Mouse (Mus musculus) intestine, embryonic 15.5 days (tissue): Measurements from ENCODE around the gene Chtf18. TPM values are rescaled to one million over a fixed set of nuclear protein-coding genes. Genes with fewer than 3 reads are reported as not detected.

Experiments
- ATAC-seq: fragments of 200-750 bp; cut with Nextera tagmentation; 2 replicates; pipeline ENCODE4 v1.8.0; 2017; ENCODE audit warnings: moderate TSS enrichment, moderate library complexity
- H3K27ac ChIP-seq: fragments of 300-500 bp; sonication (generic); 2 replicates; pipeline ENCODE4 v1.5.1; 2015; ENCODE audit warnings: mild to moderate bottlenecking, inconsistent platforms
- H3K27me3 ChIP-seq: fragments of 300-500 bp; sonication (generic); replicated peaks from 2 replicates; pipeline ENCODE4 v1.6.1; 2015; ENCODE audit warnings: inconsistent platforms
- H3K36me3 ChIP-seq: fragments of 300-500 bp; sonication (generic); 2 replicates; pipeline ENCODE4 v1.6.1; 2015; ENCODE audit warnings: inconsistent platforms
- H3K4me1 ChIP-seq: fragments of 300-500 bp; sonication (generic); replicated peaks from 2 replicates; pipeline ENCODE4 v1.6.1; 2015; ENCODE audit warnings: inconsistent platforms
- H3K4me2 ChIP-seq: fragments of 300-500 bp; sonication (generic); replicated peaks from 2 replicates; pipeline ENCODE4 v1.6.1; 2015; ENCODE audit warnings: mild to moderate bottlenecking, inconsistent platforms
- H3K4me3 ChIP-seq: fragments of 300-500 bp; sonication (generic); replicated peaks from 2 replicates; pipeline ENCODE4 v1.5.1; 2015; ENCODE audit warnings: inconsistent platforms
- H3K9ac ChIP-seq: fragments of 300-500 bp; sonication (generic); 2 replicates; pipeline ENCODE4 v1.6.1; 2015; ENCODE audit warnings: inconsistent platforms
- H3K9me3 ChIP-seq: fragments of 300-500 bp; sonication (generic); 2 replicates; pipeline ENCODE4 v1.6.1; 2016; ENCODE audit warnings: inconsistent platforms
- WGBS: fragments of 180-500 bp; shearing (Covaris S2); methylation state at CpG from one replicate; pipeline ENCODE4 v1.1.7; 2015; 5-methylcytosine and 5-hydroxymethylcytosine counted together
- polyA plus RNA-seq: library from polyadenylated mRNA; unstranded; fragments of >200 nt; fragmentation: Nextera tagmentation; extraction: Ambion mirVana; gene quantifications from 2 replicates; pipeline ENCODE4 v1.2.1, GENCODE M21; 2015

The Chtf18 gene
- polyA plus RNA-seq, result 23.5 and 26.8 TPM in 2 replicates

DNA sequence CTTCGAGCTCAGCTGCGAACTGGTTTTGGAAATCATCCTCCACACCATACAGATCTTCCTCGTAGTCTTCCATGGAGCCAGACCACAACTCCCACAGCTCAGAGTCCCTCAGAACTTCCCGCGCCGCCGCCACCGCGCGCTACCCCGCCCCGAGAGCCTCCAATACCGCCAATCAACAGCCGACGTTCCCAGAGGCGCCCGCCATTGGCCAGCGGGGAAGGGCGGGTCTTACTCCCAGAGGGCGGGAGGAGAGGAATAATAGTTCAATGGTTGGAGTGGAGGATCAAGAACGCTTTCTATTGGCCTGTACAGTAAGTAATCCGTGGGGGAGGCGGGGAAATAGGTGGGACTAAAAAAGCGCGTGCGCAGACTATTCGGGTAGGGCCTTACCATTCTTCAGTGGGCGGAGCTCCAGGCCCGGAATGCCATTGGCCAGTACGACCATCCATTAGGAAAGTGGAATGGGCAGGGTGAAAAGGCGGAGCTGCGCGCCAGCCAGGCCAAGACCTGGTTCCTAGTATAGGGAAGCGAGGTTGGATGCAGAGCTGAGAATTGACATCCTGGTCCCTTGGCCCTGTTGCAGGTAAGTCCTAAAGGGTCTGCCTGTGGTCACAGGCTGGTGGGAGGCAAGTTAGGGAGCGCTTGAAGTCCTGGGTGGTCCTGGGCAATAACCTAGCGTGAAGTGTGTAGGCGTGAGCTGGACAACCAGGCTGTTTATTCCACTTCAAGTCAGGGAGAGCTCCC lies at the start of gene Chtf18, which contains the start of gene Rpusd1:
TSS of gene Chtf18 (minus strand) at position 155 of the 744 bp plus-strand sequence.
TSS of gene Rpusd1 (plus strand) at position 406 of the 744 bp plus-strand sequence.
- Histone ChIP-seq H3K4me1 (peaks cover 16% of the 10 kb centered on the region), H3K4me2 (peak within 1 kb of the TSS; percentile 91), H3K36me3 (peaks cover 22% of the 10 kb centered on the region; the same call in 1 of the 2 replicates), H3K9ac (peak within 1 kb of the TSS; percentile 75), H3K27ac (no peak within 1 kb of the TSS), H3K9me3 (no peaks in the 10 kb centered on the region), H3K4me3 (peak within 1 kb of the TSS; percentile 60), H3K27me3 (no peaks in the 10 kb centered on the region)
- under 1% methylated on average over 37 of the region's 37 CpGs for WGBS
- peak; percentile 99 for ATAC-seq

GRCm38 (mm10) chr17:25775318-25776062 lies 48.3 kb upstream of the Chtf18 start:
- H3K36me3 ChIP-seq, result peaks cover 8% of the 10 kb centered on the region; the same call in 1 of the 2 replicates
- H3K4me2 ChIP-seq, result no peak overlapping the region
- WGBS, result 77% methylated on average over 10 of the region's 10 CpGs
- no peak overlapping the region for H3K27ac ChIP-seq
- H3K4me1 ChIP-seq, result peaks cover 7% of the 10 kb centered on the region
- no peak overlapping the region for H3K9ac ChIP-seq
- H3K9me3 ChIP-seq, result no peaks in the 10 kb centered on the region
- H3K4me3 ChIP-seq, result no peak overlapping the region
- no peak for ATAC-seq
- H3K27me3 ChIP-seq, result no peaks in the 10 kb centered on the region

DNA sequence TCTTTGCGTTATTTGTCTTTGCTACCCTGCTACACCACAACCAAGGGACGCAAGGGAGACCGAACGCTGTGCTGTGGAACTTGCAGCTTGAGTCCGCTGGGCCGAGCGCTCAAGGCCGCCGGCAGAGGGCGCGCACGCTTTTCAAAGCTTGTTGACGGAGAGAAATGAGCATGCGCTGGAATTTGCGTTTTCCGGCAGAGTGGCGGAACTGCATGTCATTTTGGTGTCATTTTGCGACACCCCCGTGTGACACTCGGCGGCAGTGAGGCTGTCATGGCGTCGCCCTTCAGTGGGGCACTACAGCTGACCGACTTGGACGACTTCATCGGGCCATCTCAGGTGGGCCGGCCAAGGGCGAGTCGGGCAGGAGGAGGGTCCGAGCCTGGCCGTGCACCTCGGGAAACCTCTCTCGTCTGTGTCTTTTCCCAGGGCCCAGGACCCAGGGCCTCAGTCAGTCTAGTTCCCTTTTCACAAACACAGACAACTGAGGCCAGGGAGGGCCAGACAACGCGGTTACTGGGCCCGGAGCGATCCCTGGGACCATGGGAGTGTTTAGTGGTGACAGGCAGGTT lies 46.4 kb upstream of the Chtf18 start, which contains the start of gene Narfl:
TSS of gene Narfl (plus strand) at position 228 of the 572 bp plus-strand sequence.
- H3K4me3 ChIP-seq, result peak within 1 kb of the TSS; percentile 68
- no peak within 1 kb of the TSS for H3K27ac ChIP-seq
- H3K4me2 ChIP-seq, result peak within 1 kb of the TSS; percentile 73
- no peaks in the 10 kb centered on the region for H3K27me3 ChIP-seq
- peak; percentile 93 for ATAC-seq
- under 1% methylated on average over 37 of the region's 37 CpGs for WGBS
- H3K36me3 ChIP-seq, result peaks cover 2% of the 10 kb centered on the region; the same call in 1 of the 2 replicates
- no peaks in the 10 kb centered on the region for H3K9me3 ChIP-seq
- H3K4me1 ChIP-seq, result peaks cover 7% of the 10 kb centered on the region
- peak within 1 kb of the TSS; percentile 84 for H3K9ac ChIP-seq

GRCm38 (mm10) chr17:25769331-25769730 lies 42.1 kb upstream of the Chtf18 start:
- H3K9me3 ChIP-seq, result no peaks in the 10 kb centered on the region
- no peak overlapping the region for H3K9ac ChIP-seq
- no peak overlapping the region for H3K4me3 ChIP-seq
- H3K27ac ChIP-seq, result no peak overlapping the region
- 51% methylated on average over 9 of the region's 9 CpGs for WGBS
- no peaks in the 10 kb centered on the region for H3K36me3 ChIP-seq
- ATAC-seq, result no peak
- no peak overlapping the region for H3K4me2 ChIP-seq
- H3K4me1 ChIP-seq, result peaks cover 3% of the 10 kb centered on the region
- no peaks in the 10 kb centered on the region for H3K27me3 ChIP-seq

GRCm38 (mm10) chr17:25765886-25766285 lies 38.7 kb upstream of the Chtf18 start:
- Histone ChIP-seq H3K27me3 (no peaks in the 10 kb centered on the region), H3K36me3 (no peaks in the 10 kb centered on the region), H3K4me3 (no peak overlapping the region), H3K9ac (no peak overlapping the region), H3K27ac (no peak overlapping the region), H3K9me3 (no peaks in the 10 kb centered on the region), H3K4me1 (no peaks in the 10 kb centered on the region), H3K4me2 (no peak overlapping the region)
- no peak for ATAC-seq
- 65% methylated on average over 5 of the region's 5 CpGs for WGBS

DNA sequence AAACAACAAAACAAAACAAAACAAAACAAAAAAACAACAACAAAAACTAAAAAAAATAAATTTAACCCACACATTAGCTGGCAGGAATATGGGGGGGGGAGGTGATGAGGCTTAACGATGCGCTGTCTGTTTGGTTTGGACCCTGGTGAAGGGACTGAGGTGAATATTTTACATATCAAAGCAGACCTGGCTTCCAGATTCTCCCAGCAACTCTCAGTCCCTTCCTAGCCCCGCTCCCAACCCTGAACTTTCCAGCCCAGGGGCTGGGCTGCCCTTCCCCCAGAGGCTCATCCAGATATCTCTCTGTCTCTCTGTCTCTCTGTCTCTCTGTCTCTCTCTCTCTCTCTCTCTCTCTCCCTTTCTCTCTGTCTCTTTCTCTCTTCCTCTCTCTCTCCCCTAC lies 35.4 kb upstream of the Chtf18 start:
- no peak for ATAC-seq

GRCm38 (mm10) chr17:25761561-25761970 lies 34.3 kb upstream of the Chtf18 start:
- 51% methylated on average over 4 of the region's 4 CpGs for WGBS

More for the DNA sequence above, 35.4 kb upstream of the Chtf18 start:
- no peak overlapping the region for H3K27ac ChIP-seq
- no peak overlapping the region for H3K4me3 ChIP-seq
- H3K9me3 ChIP-seq, result no peaks in the 10 kb centered on the region
- no peak overlapping the region for H3K9ac ChIP-seq
- no peaks in the 10 kb centered on the region for H3K4me1 ChIP-seq
- WGBS, result 29% methylated on average over 3 of the region's 3 CpGs
- H3K36me3 ChIP-seq, result no peaks in the 10 kb centered on the region
- no peaks in the 10 kb centered on the region for H3K27me3 ChIP-seq
- H3K4me2 ChIP-seq, result no peak overlapping the region

DNA sequence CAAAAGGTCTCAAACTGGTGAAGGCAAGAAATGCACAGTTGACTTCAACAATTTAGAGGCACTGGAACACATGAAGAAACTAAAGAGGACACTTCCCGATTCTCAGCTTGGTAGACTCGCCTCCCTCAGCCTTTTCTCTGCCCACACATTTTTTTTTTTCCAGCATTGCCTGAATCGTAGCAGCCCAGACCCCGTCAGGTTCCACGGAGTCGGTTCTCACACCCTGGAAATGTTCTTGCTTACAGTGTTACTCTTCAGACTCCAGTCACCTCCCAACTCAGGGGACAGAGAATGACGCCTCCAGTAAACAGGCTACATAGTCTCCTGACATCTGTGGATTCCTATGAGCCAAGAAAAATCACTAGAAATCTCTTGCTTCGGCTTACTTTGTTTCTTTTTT lies 32.9 kb upstream of the Chtf18 start:
- Histone ChIP-seq H3K27me3 (no peaks in the 10 kb centered on the region), H3K27ac (no peak overlapping the region), H3K4me2 (no peak overlapping the region), H3K9me3 (no peaks in the 10 kb centered on the region), H3K4me1 (no peaks in the 10 kb centered on the region; the same call in 1 of the 2 replicates), H3K4me3 (no peak overlapping the region), H3K9ac (no peak overlapping the region), H3K36me3 (no peaks in the 10 kb centered on the region)
- WGBS, result 67% methylated on average over 8 of the region's 8 CpGs
- no peak for ATAC-seq

More at GRCm38 (mm10) chr17:25761561-25761970, 34.3 kb upstream of the Chtf18 start:
- Histone ChIP-seq H3K4me3 (no peak overlapping the region), H3K4me2 (no peak overlapping the region), H3K27me3 (no peaks in the 10 kb centered on the region), H3K36me3 (no peaks in the 10 kb centered on the region), H3K9ac (no peak overlapping the region), H3K27ac (no peak overlapping the region), H3K4me1 (no peaks in the 10 kb centered on the region; the same call in 1 of the 2 replicates), H3K9me3 (no peaks in the 10 kb centered on the region)
- no peak for ATAC-seq

GRCm38 (mm10) chr17:25757691-25758090 lies 30.5 kb upstream of the Chtf18 start:
- Histone ChIP-seq H3K4me1 (no peaks in the 10 kb centered on the region; the same call in 1 of the 2 replicates), H3K36me3 (no peaks in the 10 kb centered on the region), H3K9ac (no peak overlapping the region), H3K4me2 (no peak overlapping the region), H3K27me3 (no peaks in the 10 kb centered on the region), H3K27ac (no peak overlapping the region), H3K9me3 (no peaks in the 10 kb centered on the region), H3K4me3 (no peak overlapping the region)
- ATAC-seq, result no peak
- WGBS, result 65% methylated on average over 3 of the region's 3 CpGs

- 66% methylated on average over 9 of the region's 9 CpGs for WGBS
- ATAC-seq, result peak; percentile 62; the same call in 1 of the 2 replicates
- H3K36me3 ChIP-seq, result no peaks in the 10 kb centered on the region
- no peak overlapping the region for H3K9ac ChIP-seq
- no peaks in the 10 kb centered on the region for H3K9me3 ChIP-seq
- no peaks in the 10 kb centered on the region for H3K27me3 ChIP-seq
- H3K4me2 ChIP-seq, result no peak overlapping the region
- H3K4me1 ChIP-seq, result peaks cover 1% of the 10 kb centered on the region; the same call in 1 of the 2 replicates
- peak overlapping the region; percentile 15; the same call in 1 of the 2 replicates for H3K27ac ChIP-seq
- H3K4me3 ChIP-seq, result no peak overlapping the region
Measured at GRCm38 (mm10) chr17:25756378-25757242, 29.4 kb upstream of the Chtf18 start.

DNA sequence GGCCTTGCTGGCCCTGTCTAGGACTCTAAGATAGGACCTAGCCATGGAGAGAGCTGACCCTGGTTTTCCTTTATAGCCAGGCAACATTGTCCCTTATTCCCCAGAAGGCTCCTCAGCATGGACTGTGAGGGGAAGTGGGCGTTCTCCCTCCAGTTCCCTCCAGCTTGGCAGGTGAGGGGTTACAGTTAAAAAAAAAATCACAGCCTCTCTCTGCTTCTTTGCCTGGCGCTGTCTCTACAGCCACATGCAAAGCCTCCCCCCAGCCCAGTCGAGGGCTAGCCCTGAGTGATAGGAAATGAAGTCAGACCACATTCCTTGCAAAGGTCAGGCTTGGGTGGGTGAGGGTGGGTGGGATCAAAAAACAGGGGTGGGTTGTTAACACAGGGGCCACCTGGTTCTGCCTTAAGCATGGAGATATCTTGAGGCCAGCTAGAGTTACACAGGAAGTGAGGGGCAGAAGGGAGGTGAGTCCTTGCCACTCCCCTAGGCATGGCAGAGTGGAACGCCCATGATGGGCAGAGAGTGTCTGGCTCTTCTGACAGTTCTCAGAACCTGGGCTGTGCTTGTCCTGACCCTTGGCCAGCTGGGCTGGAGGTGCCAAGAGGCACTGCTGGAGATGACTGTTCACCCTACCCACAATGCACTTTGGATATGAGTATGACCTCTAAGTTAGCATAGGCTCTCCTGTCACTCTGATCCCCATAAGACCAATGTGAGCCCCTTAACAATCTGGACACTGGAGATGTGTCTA lies 28.6 kb upstream of the Chtf18 start:
- no peaks in the 10 kb centered on the region for H3K27me3 ChIP-seq

More for the DNA sequence above, 28.6 kb upstream of the Chtf18 start:
- peaks cover 5% of the 10 kb centered on the region; the same call in 1 of the 2 replicates for H3K4me1 ChIP-seq
- no peak overlapping the region for H3K27ac ChIP-seq
- ATAC-seq, result peak; percentile 57
- H3K9me3 ChIP-seq, result no peaks in the 10 kb centered on the region
- no peak overlapping the region for H3K9ac ChIP-seq
- 12% methylated on average over 4 of the region's 4 CpGs for WGBS
- H3K4me3 ChIP-seq, result no peak overlapping the region
- H3K36me3 ChIP-seq, result no peaks in the 10 kb centered on the region
- H3K4me2 ChIP-seq, result no peak overlapping the region
